Mouse (Mus musculus): ENCODE data around the gene Prdm16.

The Prdm16 gene

DNA sequence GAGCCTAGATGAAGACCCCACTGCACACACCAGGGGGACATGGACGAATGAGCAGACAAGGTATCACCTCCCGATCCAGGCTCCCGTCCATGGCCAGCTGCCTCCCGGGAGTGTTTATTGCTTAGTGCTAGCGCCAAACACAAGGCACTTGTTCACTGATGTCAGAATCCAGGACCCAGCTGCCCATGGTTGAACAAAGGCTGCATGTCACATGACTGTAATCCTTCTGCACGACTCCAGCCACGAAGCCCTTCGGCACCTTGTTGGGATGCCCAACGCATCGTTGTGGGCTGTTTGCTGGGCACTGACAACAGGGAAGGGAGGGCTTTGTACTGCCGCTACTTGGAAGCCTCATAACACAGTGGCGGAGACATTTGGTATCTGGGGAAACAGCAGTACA, 300.9 kb downstream of the Prdm16 start, which contains the start of gene B230104I21Rik:
TSS of gene B230104I21Rik (plus strand) at position 367 of the 400 bp plus-strand sequence.
- no peak for DNase-seq (ENCODE audit: low spot score in 2 of 2)

DNA sequence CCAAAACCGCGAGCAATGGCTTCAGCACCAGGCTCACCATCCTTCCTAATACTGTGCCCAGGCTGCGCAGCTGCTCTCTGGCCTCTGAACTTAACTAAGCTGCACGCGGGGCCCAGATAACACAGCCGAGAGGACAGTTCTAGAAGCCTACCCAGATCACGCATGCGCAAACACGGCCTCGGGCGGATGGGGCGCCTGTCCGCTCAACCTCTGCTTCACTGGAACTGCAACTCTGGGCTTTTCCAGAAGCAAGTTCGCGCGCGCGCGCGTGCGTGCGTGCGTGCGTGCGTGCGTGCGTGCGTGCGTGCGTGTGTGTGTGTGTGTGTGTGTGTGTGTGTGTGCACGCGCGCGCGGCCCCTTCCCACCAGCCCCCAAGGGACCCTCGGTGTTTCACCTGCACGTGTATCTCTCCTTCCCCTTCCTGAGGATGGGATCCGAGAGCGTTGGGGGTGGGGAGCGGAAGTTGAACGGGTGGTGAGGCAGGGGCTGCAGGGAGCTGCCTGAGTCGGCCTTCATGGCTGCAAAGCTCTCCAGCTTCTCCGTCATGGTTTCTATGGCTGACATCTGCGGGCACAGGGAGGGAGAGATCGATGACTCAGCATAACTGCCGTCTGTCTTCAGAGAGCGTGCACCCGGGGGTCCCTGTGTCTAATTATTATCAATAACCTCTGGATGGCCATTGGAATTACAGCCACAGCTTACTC, 301.8 kb downstream of the Prdm16 start:
- peak in 1 of 2 experiments; percentile 34 for DNase-seq (ENCODE audit: low spot score in 2 of 2)

- DNase-seq (ENCODE audit: low spot score in 2 of 2), result no peak
Observed at GRCm38 (mm10) chr4:154333300-154333699, 303.4 kb downstream of the Prdm16 start.

- no peak for DNase-seq (ENCODE audit: low spot score in 2 of 2)
Observed at GRCm38 (mm10) chr4:154331271-154331670, 305.4 kb downstream of the Prdm16 start.

DNA sequence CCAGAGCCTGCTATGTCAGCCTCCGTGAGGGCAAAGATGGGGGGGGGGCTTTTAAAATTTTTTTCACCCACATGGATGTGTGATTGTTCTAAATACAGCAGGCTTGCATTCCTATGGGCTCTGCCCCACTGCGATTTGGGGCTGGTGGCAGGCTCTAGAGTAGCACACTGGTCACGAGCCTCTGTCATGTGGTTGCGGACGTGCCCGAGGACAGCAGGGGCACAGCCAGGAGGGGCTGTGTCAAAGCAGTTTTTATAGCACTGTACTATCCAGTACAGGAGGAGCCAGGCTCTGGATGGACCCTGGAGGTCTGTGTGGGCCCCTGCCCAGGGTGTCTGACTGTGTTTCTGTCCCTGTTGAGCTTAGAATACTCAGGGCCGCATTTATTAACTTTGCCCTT, 306.7 kb downstream of the Prdm16 start:
- no peak for DNase-seq (ENCODE audit: low spot score in 2 of 2)

- no peak for DNase-seq (ENCODE audit: low spot score in 2 of 2)
Observed at GRCm38 (mm10) chr4:154328836-154329235, 307.8 kb downstream of the Prdm16 start.

DNA sequence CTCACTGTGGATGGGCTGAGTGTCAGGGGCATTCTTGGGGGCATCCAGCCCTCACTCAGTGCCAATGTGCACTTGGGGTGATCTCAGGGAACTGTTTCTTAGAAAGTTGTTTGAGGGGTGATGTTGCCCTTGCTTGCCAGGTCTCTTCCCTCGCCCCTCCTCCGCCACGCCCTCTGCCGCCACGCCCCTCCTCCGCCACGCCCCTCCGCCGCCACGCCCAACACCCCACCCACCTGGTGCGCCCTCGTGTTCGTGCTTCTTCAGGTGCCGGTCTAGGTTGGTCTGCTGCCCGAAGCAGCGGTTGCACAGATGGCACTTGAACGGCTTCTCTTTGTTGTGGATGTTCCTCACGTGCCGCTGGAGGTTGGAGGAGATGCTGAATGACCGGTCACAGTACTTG, 308.2 kb downstream of the Prdm16 start:
- DNase-seq (ENCODE audit: low spot score in 2 of 2), result no peak

- DNase-seq (ENCODE audit: low spot score in 2 of 2), result no peak
Observed at GRCm38 (mm10) chr4:154325410-154325809, 311.3 kb downstream of the Prdm16 start.

GRCm38 (mm10) chr4:154313622-154313967, 323.1 kb downstream of the Prdm16 start:
- DNase-seq (ENCODE audit: low spot score in 2 of 2), result no peak

DNA sequence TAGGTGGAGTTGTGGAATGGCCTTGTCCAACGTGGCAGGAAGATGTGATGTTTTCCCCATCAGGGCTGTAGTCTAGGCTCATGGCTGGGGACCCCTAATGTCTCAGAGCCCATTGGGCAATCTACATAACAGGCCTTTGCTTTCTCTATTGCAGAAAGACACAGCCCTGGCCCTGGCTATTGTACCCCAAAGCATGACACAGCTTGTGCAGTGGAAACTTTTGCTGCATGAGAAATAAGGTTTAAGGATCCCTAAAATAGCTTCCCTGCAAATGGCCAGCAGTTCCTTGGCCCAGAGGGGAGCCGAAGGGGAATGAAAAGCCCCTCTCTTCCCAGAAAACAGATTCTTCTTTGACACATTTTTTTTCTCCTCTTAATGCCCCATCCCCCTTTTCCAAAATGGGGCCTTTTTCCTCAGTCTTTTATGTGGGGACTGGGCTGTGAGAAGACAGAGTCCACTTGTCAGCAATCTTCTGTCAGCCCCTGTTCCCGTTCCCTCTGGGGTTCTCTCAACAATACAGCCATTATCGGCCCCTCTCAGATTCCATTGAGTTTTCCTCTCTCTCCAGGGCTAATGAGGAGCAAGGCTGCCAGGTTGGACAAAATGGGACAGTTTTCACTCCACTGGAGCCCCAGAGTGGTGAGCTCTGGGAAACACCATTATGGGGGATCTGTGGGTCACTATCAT, 323.6 kb downstream of the Prdm16 start:
- DNase-seq (ENCODE audit: low spot score in 2 of 2), result no peak

- no peak for DNase-seq (ENCODE audit: low spot score in 2 of 2)
Observed at GRCm38 (mm10) chr4:154312143-154312812, 324.4 kb downstream of the Prdm16 start.

- no peak for DNase-seq (ENCODE audit: low spot score in 2 of 2)
Observed at GRCm38 (mm10) chr4:154310576-154311262, 326.0 kb downstream of the Prdm16 start.

- no peak for DNase-seq (ENCODE audit: low spot score in 2 of 2)
Observed at GRCm38 (mm10) chr4:154309131-154309530, 327.5 kb downstream of the Prdm16 start.

DNA sequence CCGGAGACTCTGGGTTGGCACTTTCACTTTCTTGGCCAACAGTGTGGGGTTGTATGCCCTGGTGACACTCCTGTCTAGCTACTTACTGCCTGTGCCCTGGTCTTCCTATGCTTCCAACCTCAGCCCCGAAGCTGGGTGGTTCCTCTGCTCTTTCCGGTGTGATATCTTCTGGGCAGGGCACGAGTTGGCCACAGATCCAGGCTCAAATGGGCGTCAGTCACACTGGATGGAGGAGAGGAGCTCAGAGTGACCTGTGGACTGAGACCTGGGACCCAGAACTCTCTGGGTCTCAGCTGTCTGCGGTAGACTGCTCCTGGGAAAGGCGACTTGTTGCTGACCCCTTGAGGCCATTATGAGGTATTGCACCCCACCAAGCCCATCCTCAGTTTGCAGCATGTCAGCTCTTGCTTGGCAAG, 335.2 kb downstream of the Prdm16 start, which contains the start of gene Arhgef16:
TSS of gene Arhgef16 (minus strand) at position 211 of the 416 bp plus-strand sequence.
- no peak for DNase-seq (ENCODE audit: low spot score in 2 of 2)

DNA sequence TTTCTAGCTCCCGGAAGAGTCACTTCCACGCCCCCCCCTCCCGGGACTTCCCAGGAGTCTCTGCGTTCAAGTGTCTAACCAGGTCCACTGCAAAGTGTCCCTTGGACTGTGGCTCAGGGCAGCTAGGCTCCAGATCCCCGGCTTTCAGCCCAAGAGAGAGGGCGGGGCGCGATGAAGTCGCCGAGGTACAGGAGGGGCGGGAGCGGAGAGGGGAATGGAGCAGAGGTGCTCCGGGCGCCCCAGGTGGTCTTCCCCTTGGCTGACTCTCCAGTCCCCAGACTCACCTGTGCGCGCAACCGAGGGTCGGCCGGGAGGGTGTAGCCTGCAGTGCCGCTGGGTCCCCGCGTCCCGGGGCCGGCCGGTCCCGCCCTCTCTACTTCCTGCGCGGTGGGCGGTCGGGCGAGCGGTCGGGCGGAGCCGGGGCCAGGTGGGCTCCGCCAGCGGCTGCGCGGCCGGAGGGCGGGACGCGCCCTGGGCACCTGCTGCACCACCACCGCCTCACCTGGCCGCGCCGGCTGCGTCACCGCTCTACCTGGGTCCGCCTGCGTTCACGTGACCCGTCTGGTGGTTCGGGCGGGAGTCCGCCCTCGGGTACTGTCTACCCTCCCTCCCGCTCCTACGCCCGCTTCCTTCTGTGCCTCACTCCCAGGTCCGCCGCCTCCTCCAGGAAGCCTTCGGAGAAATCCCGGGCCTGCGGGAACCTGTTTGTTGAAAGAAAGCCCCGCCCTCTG, 337.0 kb downstream of the Prdm16 start:
- peak in 1 of 2 experiments; percentile 51 for DNase-seq (ENCODE audit: low spot score in 2 of 2)

DNA sequence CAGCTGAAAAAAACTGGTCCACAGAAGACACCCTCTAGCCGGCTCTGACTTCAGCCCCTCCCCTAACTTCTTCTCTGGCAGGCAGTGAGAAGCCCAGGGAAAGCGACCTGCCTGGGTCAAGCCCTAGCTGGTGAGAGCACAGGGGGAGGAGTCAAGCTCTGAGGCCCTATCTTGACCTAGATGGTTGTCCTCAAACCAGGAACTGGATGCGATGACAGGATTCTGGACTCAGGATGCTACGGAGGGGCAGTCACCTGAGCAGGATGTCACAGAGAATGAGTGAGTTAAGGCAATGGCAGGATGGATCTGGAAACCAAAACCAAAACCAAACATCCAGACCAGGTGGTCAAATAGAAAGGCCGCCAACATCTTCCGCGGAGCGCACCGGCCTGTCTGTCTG, 338.9 kb downstream of the Prdm16 start:
- DNase-seq (ENCODE audit: low spot score in 2 of 2), result no peak

DNA sequence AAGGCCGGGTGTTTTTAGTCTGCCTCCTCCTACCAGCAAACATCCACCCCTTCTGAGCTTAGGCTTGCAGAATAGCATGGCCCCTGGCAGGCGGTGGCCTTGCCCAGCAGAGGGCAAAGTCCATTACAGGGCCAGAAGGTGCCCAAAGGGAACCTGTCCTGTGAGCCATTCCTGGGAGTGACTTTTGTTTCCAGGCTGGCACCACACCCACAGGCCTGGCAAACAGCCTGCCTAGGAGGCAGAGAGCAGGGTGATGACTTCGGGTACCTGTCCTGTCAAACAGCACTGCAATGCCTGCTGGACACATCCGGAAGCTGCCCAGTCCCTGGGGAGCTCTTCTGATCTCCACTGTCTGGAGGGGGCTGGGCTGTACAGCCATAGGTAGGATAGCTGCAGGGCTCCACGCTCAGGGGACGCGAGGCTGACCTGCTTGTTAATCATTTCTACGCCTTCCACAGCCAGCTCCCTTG, 342.4 kb downstream of the Prdm16 start:
- no peak for DNase-seq (ENCODE audit: low spot score in 2 of 2)

GRCm38 (mm10) chr4:154293735-154294201, 342.9 kb downstream of the Prdm16 start:
- no peak for DNase-seq (ENCODE audit: low spot score in 2 of 2)

DNA sequence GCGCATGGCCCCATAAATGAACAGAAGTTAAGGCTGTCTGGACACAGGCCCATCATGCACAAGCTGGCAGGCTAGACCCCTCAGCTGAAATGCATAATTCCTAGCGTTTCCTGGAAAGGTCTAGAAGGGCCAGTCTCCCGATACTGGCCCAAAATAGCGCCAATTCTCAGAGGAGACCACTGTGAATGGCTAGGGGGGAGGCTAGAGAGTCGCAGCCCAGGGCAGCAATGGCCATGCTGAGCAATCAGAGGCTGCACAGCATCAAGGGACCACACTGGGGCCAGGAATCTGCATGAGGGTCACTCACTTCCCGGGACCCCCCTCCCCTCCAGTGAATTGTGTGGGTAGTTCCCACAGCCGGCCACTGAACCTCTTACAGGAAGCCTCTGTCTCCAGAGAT, 353.0 kb downstream of the Prdm16 start:
- no peak for DNase-seq (ENCODE audit: low spot score in 2 of 2)

DNA sequence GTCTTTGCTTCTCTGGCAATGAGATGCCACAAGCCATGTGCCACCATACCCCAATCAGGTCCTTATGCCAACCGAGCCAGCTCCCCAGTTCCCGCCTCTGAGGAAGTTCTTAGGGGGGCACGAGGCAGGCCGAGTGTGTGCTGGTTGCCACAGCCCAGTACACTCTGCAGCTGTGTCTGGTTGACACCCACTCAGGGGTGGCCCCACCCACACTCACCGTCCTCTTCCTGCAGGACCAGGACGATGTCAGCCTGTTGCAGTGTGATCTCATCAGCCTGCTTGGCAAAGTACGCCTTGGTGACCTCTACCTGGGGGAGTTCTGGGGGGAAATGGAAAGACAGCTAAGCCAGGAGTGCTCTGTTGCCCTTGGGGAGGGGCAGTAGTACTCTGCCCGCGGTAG, 357.2 kb downstream of the Prdm16 start:
- DNase-seq (ENCODE audit: low spot score in 2 of 2), result no peak

GRCm38 (mm10) chr4:154273000-154273399, 363.7 kb downstream of the Prdm16 start:
- DNase-seq (ENCODE audit: low spot score in 2 of 2), result no peak

Measured in urinary bladder, postnatal 4 days (tissue).